Mouse (Mus musculus) ES-E14 (cell line): ENCODE results near the gene Gm11114.

ENCODE experiments used
- HCFC1 ChIP-seq: IDR thresholded peaks from 2 replicates; pipeline ENCODE4 v1.6.1; 2012; ENCODE audit warnings: low read length, inconsistent platforms, borderline replicate concordance; ENCODE audit not compliant: insufficient read depth
- ZC3H11A ChIP-seq: IDR thresholded peaks from 2 replicates; pipeline ENCODE4 v1.6.1; 2012; ENCODE audit warnings: low read depth, mild to moderate bottlenecking, inconsistent platforms, low read length, borderline replicate concordance
- ZNF384 ChIP-seq: IDR thresholded peaks from 2 replicates; pipeline ENCODE4 v1.6.1; 2012; ENCODE audit warnings: low read depth, low read length, inconsistent platforms

DNA sequence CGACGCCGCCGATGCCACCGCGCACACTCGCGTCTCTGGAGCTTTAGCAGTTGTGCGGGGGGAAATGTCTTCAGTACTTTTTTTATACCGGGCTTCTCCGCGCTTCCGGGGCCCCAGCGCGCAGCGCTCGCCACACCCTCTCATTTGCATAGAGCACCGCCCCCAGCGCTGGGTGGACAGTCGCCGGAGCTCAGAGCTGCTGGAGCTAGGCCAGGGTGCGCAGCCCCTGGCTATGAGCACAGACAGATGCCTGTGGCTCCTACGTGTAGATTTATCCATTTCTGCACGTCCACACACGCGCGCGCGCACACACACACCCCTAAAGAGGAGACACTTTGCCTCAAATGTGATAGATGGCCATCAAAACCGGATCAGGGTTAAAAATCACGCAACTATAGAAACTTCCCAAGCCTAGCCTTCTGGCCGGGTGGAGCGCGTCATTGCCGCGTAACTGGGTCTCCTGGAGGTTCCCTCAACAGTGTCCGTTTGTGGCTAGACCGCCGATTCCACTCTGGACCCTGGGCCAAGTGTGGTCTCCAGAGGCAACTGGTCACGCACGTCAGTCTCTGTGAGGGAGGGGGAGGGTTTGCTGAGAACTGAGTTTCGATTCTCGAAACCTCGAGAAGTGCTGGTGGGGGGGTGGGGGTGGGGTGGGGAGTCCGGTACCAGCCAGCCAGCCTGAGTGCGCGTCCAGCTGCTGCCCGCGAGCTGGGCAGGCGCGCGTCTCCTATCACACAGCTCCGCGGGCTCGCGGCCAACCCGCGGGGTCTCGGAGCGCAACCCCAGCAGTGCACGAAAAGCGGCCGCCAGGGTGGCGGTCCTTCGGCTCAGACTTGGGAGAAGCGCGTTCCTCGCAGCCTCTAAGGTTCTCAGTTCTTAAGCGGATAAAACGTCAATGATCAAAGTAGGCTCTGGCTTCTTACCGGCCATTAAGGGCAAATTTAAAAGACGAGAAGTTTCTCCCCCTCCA, 15.0 kb downstream of the Gm11114 start, which contains the start of gene Tent5a:
- TF ChIP-seq ZC3H11A (no peak), HCFC1 (no peak), ZNF384 (no peak)
